23 mouse cellular contexts compared by ENCODE assay signal in the genomic region with DNA sequence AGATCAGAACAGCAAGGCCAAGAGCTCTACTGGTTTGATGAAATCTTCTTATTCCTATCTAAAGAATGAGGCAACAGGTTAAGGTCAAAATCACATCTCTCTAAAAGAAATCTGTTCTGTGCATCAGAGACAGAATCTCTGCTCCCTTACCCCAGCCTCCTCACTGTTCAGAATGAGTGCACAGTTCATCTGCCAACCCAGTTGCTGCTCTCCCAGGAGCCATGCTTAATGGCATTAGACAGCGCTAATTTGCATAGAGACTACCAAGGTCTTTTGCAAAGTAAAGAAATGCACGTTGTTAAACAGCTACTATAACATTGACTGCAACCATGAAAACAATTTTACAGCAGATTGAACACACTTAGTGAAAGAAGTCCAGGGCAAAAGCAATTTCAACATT.
"Had no signal": no experiment of that assay in that cellular context is flagged by ENCODE, and none has a peak within 500 bp of the region (broad histone marks: within the 10 kb centered on the region; RNA-seq: fewer than 3 reads in every experiment).

No protein-coding gene starts in this region.

- ATAC-seq: inflammation-experienced regulatory T-cells, adult 6 months; intestine, embryonic 15.5 days; intestine, postnatal 0 days had no signal

- H3K27me3 ChIP-seq: heart, embryonic 12.5 days; intestine, embryonic 15.5 days; limb, embryonic 12.5 days had no signal

- DNase-seq: gastrocnemius, adult 2 months; gastrocnemius, postnatal 10 days; gastrocnemius, postnatal 25 days; heart, adult 18-20 months; heart, postnatal 10 days; heart, postnatal 4 days; kidney, adult 18-20 months; kidney, adult 8-10 months; kidney, postnatal 10 days; kidney, postnatal 25 days; kidney, postnatal 4 days; liver had no signal

- H3K4me1 ChIP-seq: heart, embryonic 10.5 days; heart, embryonic 12.5 days; hindbrain, embryonic 10.5 days; intestine, embryonic 15.5 days; limb, embryonic 10.5 days; limb, embryonic 12.5 days had no signal

- H3K4me2 ChIP-seq: heart, embryonic 12.5 days; intestine, embryonic 15.5 days; limb, embryonic 12.5 days; liver, embryonic 11.5 days had no signal

- H3K9me3 ChIP-seq: heart, embryonic 10.5 days; heart, embryonic 12.5 days; hindbrain, embryonic 10.5 days; intestine, embryonic 15.5 days; limb, embryonic 10.5 days; limb, embryonic 12.5 days had no signal

- H3K9ac ChIP-seq: heart, embryonic 12.5 days; intestine, embryonic 15.5 days; limb, embryonic 12.5 days had no signal

- H3K36me3 ChIP-seq: heart, embryonic 10.5 days; heart, embryonic 12.5 days; hindbrain, embryonic 10.5 days; intestine, embryonic 15.5 days; limb, embryonic 10.5 days; limb, embryonic 12.5 days had no signal

- H3K4me3 ChIP-seq: gastrocnemius, adult 2 months; heart, embryonic 10.5 days; heart, embryonic 12.5 days; hindbrain, embryonic 10.5 days; intestine, embryonic 15.5 days; layer of hippocampus, adult 2 months; left cerebral cortex, adult 2 months; limb, embryonic 10.5 days; limb, embryonic 12.5 days had no signal

- H3K27ac ChIP-seq: gastrocnemius, adult 2 months; heart, embryonic 10.5 days; hindbrain, embryonic 10.5 days; intestine, embryonic 15.5 days; layer of hippocampus, adult 2 months; left cerebral cortex, adult 2 months; limb, embryonic 10.5 days; limb, embryonic 12.5 days had no signal
